Mouse (Mus musculus): Measurements from ENCODE around the gene Llgl2. TPM values are rescaled to one million over a fixed set of nuclear protein-coding genes. Genes with fewer than 3 reads are reported as not detected.

Llgl2 gene
- polyA plus RNA-seq, 1 experiment from 2014 or later = 21.5 TPM

DNA sequence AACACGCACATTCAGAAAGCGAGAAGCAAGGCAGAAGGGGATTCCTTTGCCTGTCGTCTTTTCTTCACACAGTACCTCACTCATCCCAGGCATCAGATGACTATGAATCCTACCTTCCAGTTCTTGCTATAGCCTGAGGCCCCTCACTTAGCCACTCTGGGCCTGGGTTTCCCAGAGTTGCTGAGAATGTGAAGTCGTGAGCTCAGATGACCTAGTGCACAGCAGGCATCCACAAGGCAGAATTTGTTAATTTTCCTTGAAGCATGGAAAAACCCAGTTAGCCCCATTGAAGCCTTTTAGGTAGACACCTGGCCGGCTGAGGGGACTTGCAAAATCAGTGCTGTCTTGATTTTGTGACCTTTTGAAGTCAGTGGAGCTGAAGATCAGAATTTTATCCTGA, 2.6 kb downstream of the Llgl2 start:
- ATAC-seq (replicated peaks; ENCODE audit: insufficient number of reproducible peaks, low FRiP score, low TSS enrichment) = no peak
- H3K9me3 ChIP-seq (replicated peaks; ENCODE audit: control insufficient read depth, low read length) = no peaks in the 10 kb centered on the region
- H3K27me3 ChIP-seq (ENCODE audit: control insufficient read depth, insufficient read depth, low read length) = no peaks in the 10 kb centered on the region
- no peak overlapping the region for H3K27ac ChIP-seq (ENCODE audit: low read depth, low read length)
- 52% methylated on average over 5 of the region's 5 CpGs for WGBS (ENCODE audit: insufficient replicate concordance)
- H3K4me3 ChIP-seq (ENCODE audit: low read depth, low read length) = no peak overlapping the region
- H3K4me2 ChIP-seq = no peak overlapping the region
- H3K36me3 ChIP-seq (ENCODE audit: control insufficient read depth, insufficient read depth, low read length) = no peaks in the 10 kb centered on the region
- H3K4me1 ChIP-seq (ENCODE audit: control insufficient read depth, insufficient read depth, low read length) = peaks cover 53% of the 10 kb centered on the region
- no peak overlapping the region for H3K9ac ChIP-seq (ENCODE audit: low read depth, low read length)

DNA sequence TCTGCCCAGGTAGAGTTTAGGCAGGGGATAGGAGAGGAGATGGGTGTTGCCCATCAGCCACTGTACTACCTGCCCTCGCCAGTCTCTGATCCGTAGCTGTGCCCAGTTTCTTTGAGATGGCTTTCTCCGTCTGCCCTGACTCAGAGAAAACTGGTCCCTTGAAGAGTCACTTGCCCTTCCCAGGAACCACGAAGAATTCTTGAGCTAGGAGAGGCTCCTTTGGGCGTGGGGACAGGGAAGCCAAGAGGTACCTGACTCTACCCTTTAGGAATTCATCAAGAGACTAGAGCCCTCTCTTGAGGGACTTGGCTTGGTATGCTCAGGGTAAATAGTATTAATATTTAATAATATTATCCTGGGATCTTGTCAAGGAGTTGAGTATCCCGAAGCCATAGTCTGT, 3.8 kb downstream of the Llgl2 start:
- Histone ChIP-seq H3K9me3 (replicated peaks; ENCODE audit: control insufficient read depth, low read length) (no peaks in the 10 kb centered on the region), H3K9ac (ENCODE audit: low read depth, low read length) (no peak overlapping the region), H3K27ac (ENCODE audit: low read depth, low read length) (no peak overlapping the region), H3K36me3 (ENCODE audit: control insufficient read depth, insufficient read depth, low read length) (no peaks in the 10 kb centered on the region), H3K4me3 (ENCODE audit: low read depth, low read length) (no peak overlapping the region), H3K4me2 (no peak overlapping the region), H3K4me1 (ENCODE audit: control insufficient read depth, insufficient read depth, low read length) (peaks cover 64% of the 10 kb centered on the region), H3K27me3 (ENCODE audit: control insufficient read depth, insufficient read depth, low read length) (no peaks in the 10 kb centered on the region)
- 78% methylated on average over 6 of the region's 6 CpGs for WGBS (ENCODE audit: insufficient replicate concordance)
- ATAC-seq (replicated peaks; ENCODE audit: insufficient number of reproducible peaks, low FRiP score, low TSS enrichment) = no peak

DNA sequence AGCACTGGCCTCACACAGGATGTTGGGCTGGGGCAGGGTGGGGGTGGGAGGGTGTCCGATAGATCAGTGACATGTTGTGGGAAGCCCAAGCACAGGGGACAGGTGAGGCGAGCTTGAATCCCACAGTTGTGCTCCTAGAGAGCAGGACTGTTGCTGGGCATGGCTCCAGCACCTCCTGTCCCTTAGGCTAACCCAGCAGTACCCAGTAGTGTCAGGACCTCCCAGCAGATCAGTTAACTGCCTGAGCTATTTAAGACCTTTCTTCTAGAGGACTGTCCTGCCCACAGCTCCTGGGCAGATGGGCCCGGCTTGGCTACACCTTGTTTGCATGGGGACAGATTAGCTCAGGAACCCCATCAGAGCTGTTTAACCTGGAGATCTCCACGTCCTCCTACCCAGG, 5.2 kb downstream of the Llgl2 start:
- no peak overlapping the region for H3K4me3 ChIP-seq (ENCODE audit: low read depth, low read length)
- H3K9ac ChIP-seq (ENCODE audit: low read depth, low read length) = no peak overlapping the region
- H3K4me1 ChIP-seq (ENCODE audit: control insufficient read depth, insufficient read depth, low read length) = peaks cover 78% of the 10 kb centered on the region

DNA sequence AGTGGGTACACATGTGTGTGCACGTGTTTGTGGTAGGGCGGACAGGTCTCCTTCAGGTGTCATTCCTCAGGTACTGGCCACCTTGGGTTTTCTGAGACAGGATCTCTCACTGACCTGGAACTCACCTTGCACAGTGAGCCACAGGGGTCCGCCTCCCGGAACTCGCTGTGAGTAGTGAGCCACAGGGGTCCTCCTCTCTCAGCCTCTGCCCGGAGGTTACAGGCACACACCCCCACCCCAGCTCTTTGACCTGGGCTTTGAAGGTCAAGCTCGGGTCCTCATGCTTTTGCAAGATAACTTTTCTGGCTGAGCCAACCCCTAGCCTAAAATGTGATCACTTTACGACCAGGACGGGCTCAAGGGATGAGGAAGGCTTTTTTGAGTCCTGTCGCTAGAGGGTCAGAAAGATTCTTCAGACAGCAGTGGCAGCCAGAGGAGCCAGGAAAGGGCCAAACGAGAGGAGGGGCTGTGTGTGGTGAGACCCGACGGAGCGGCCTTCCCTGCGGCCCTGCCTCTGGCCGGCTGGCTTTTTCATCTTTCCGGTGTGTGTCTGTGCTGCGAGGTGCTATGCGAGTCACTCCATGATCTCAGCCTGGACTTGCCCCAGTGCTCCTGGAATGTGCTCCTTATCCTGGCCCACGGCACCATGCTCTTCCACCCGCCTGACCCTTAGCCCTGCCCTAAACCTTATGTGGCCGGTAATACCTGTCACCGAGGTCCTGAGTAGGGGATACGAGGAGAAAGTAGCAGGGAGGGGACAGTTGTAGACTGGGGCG, 6.9 kb downstream of the Llgl2 start:
- Histone ChIP-seq H3K36me3 (ENCODE audit: control insufficient read depth, insufficient read depth, low read length) (no peaks in the 10 kb centered on the region), H3K27me3 (ENCODE audit: control insufficient read depth, insufficient read depth, low read length) (no peaks in the 10 kb centered on the region), H3K27ac (ENCODE audit: low read depth, low read length) (peak overlapping the region; percentile 94), H3K4me3 (ENCODE audit: low read depth, low read length) (no peak overlapping the region; the same call in 1 of the 2 replicates), H3K4me2 (peak overlapping the region; percentile 54), H3K9ac (ENCODE audit: low read depth, low read length) (peak overlapping the region; percentile 52; the same call in 1 of the 2 replicates), H3K9me3 (replicated peaks; ENCODE audit: control insufficient read depth, low read length) (no peaks in the 10 kb centered on the region), H3K4me1 (ENCODE audit: control insufficient read depth, insufficient read depth, low read length) (peaks cover 77% of the 10 kb centered on the region)
- 12% methylated on average over 25 of the region's 25 CpGs for WGBS (ENCODE audit: insufficient replicate concordance)
- peak; percentile 12; the same call in 1 of the 2 replicates for ATAC-seq (replicated peaks; ENCODE audit: insufficient number of reproducible peaks, low FRiP score, low TSS enrichment)

More for the DNA sequence above, 5.2 kb downstream of the Llgl2 start:
- H3K4me2 ChIP-seq = no peak overlapping the region; the same call in 1 of the 2 replicates
- ATAC-seq (replicated peaks; ENCODE audit: insufficient number of reproducible peaks, low FRiP score, low TSS enrichment) = no peak
- H3K27ac ChIP-seq (ENCODE audit: low read depth, low read length) = peak overlapping the region; percentile 62; the same call in 1 of the 2 replicates
- H3K9me3 ChIP-seq (replicated peaks; ENCODE audit: control insufficient read depth, low read length) = no peaks in the 10 kb centered on the region
- no peaks in the 10 kb centered on the region for H3K36me3 ChIP-seq (ENCODE audit: control insufficient read depth, insufficient read depth, low read length)
- no peaks in the 10 kb centered on the region for H3K27me3 ChIP-seq (ENCODE audit: control insufficient read depth, insufficient read depth, low read length)
- 32% methylated on average over 4 of the region's 4 CpGs for WGBS (ENCODE audit: insufficient replicate concordance)

DNA sequence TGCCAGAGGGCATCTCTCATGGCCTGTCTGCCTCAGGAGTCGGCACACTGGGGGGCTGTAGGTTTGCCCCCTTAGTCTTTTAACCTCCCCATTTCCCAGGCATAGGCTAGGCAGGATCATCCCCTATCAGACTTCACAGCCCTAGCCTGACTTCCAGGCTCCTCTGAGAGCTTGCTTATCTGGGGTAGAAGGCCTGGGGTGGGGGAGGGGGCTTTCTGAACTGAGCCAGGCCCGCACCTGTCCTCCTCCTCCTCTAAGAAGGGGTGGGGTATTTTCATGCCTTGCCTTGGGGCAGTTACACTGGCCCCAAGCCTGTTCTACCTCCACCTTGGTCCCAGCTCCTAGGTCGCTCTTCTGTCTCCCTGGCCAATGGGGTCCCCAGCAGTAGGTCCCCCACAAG, 7.7 kb downstream of the Llgl2 start:
- peak; percentile 22; the same call in 1 of the 2 replicates for ATAC-seq (replicated peaks; ENCODE audit: insufficient number of reproducible peaks, low FRiP score, low TSS enrichment)
- H3K27me3 ChIP-seq (ENCODE audit: control insufficient read depth, insufficient read depth, low read length) = no peaks in the 10 kb centered on the region
- no peaks in the 10 kb centered on the region for H3K36me3 ChIP-seq (ENCODE audit: control insufficient read depth, insufficient read depth, low read length)
- H3K4me2 ChIP-seq = peak overlapping the region; percentile 54
- H3K9ac ChIP-seq (ENCODE audit: low read depth, low read length) = peak overlapping the region; percentile 58
- H3K4me3 ChIP-seq (ENCODE audit: low read depth, low read length) = no peak overlapping the region
- no peaks in the 10 kb centered on the region for H3K9me3 ChIP-seq (replicated peaks; ENCODE audit: control insufficient read depth, low read length)
- H3K27ac ChIP-seq (ENCODE audit: low read depth, low read length) = peak overlapping the region; percentile 94
- 22% methylated on average over 3 of the region's 3 CpGs for WGBS (ENCODE audit: insufficient replicate concordance)
- H3K4me1 ChIP-seq (ENCODE audit: control insufficient read depth, insufficient read depth, low read length) = peaks cover 80% of the 10 kb centered on the region

DNA sequence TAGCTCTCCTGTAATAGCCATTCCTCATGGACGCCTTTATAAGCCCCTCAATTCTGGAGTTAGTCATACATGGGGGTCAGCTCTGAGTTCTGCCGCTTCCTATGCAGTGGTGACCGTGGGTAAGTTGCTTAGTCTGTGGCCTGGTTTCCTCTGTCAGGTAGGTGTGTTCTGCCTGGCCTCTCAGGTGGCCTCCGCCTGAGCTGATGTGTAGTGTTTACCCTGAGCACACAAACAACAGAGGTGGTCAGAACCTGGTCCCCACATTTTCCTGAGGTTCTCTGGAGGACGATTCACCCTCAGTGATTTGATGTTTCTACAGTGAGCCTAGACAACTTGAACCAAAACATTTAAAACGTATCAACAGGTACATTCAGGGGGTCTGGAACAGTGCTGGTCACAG, 8.2 kb downstream of the Llgl2 start:
- Histone ChIP-seq H3K4me3 (ENCODE audit: low read depth, low read length) (no peak overlapping the region), H3K4me1 (ENCODE audit: control insufficient read depth, insufficient read depth, low read length) (peaks cover 81% of the 10 kb centered on the region)
- WGBS (ENCODE audit: insufficient replicate concordance) = 53% methylated on average over 6 of the region's 6 CpGs

DNA sequence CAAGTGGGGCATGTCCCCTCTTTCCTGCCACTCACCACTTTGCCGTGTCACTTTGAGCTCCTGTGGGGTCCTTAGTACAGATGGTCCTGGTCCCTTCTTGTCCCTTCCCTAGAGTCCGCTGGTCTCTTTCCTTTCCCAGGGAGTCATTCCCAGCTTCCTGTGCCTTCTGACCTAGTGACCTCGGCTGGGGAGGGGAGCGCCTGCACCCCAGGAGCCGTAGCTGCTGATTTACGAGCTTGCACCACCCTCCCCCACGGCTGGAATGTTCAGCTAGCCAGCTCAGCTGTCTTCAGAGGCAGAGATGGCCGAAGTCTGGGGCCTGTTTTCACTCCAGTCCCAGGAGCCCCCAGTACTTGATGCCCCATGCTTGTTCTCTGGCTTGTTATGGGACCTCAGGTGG, 8.7 kb downstream of the Llgl2 start:
- H3K9ac ChIP-seq (ENCODE audit: low read depth, low read length) = peak overlapping the region; percentile 49; the same call in 1 of the 2 replicates
- peak overlapping the region; percentile 94 for H3K27ac ChIP-seq (ENCODE audit: low read depth, low read length)
- peaks cover 78% of the 10 kb centered on the region for H3K4me1 ChIP-seq (ENCODE audit: control insufficient read depth, insufficient read depth, low read length)
- peak overlapping the region; percentile 51 for H3K4me2 ChIP-seq
- no peak for ATAC-seq (replicated peaks; ENCODE audit: insufficient number of reproducible peaks, low FRiP score, low TSS enrichment)
- H3K36me3 ChIP-seq (ENCODE audit: control insufficient read depth, insufficient read depth, low read length) = no peaks in the 10 kb centered on the region
- no peaks in the 10 kb centered on the region for H3K9me3 ChIP-seq (replicated peaks; ENCODE audit: control insufficient read depth, low read length)
- WGBS (ENCODE audit: insufficient replicate concordance) = 3% methylated on average over 8 of the region's 8 CpGs
- H3K4me3 ChIP-seq (ENCODE audit: low read depth, low read length) = 0 out of 2 replicates have a peak overlapping the region, but pooled peaks have one; percentile 5
- no peaks in the 10 kb centered on the region for H3K27me3 ChIP-seq (ENCODE audit: control insufficient read depth, insufficient read depth, low read length)

More for the DNA sequence above, 8.2 kb downstream of the Llgl2 start:
- H3K36me3 ChIP-seq (ENCODE audit: control insufficient read depth, insufficient read depth, low read length) = no peaks in the 10 kb centered on the region
- H3K9me3 ChIP-seq (replicated peaks; ENCODE audit: control insufficient read depth, low read length) = no peaks in the 10 kb centered on the region
- no peaks in the 10 kb centered on the region for H3K27me3 ChIP-seq (ENCODE audit: control insufficient read depth, insufficient read depth, low read length)
- peak overlapping the region; percentile 58; the same call in 1 of the 2 replicates for H3K9ac ChIP-seq (ENCODE audit: low read depth, low read length)
- peak overlapping the region; percentile 94 for H3K27ac ChIP-seq (ENCODE audit: low read depth, low read length)
- peak overlapping the region; percentile 54 for H3K4me2 ChIP-seq
- ATAC-seq (replicated peaks; ENCODE audit: insufficient number of reproducible peaks, low FRiP score, low TSS enrichment) = no peak

DNA sequence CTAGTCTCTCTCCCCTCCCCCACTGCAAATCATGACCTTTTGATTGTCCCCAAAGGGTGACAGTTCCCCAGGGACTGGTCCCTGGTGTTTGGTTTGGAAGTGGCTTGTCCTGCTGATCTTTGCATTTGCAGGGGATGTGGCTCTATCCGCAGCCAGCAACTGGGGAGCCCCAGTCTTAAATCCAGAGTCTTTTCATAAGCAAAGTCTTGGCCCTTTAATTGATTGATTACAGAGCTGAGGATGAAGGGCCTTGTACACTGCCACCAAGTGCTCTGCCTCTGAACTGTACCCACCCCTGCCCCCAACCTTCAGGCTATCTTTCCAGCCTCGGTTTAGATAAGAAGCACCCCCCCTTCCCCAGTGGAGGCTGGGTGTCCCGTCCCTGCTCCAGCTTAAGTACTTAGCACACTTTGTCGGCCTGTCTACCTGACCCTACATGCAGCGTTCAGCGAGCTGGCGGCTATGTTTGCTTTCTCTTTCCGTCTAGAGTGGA, 9.2 kb downstream of the Llgl2 start:
- Histone ChIP-seq H3K27ac (ENCODE audit: low read depth, low read length) (peak overlapping the region; percentile 94), H3K4me2 (peak overlapping the region; percentile 51), H3K9ac (ENCODE audit: low read depth, low read length) (peak overlapping the region; percentile 48; the same call in 1 of the 2 replicates), H3K36me3 (ENCODE audit: control insufficient read depth, insufficient read depth, low read length) (no peaks in the 10 kb centered on the region), H3K9me3 (replicated peaks; ENCODE audit: control insufficient read depth, low read length) (no peaks in the 10 kb centered on the region), H3K27me3 (ENCODE audit: control insufficient read depth, insufficient read depth, low read length) (no peaks in the 10 kb centered on the region), H3K4me1 (ENCODE audit: control insufficient read depth, insufficient read depth, low read length) (peaks cover 79% of the 10 kb centered on the region), H3K4me3 (ENCODE audit: low read depth, low read length) (no peak overlapping the region; the same call in 1 of the 2 replicates)
- 7% methylated on average over 8 of the region's 8 CpGs for WGBS (ENCODE audit: insufficient replicate concordance)
- ATAC-seq (replicated peaks; ENCODE audit: insufficient number of reproducible peaks, low FRiP score, low TSS enrichment) = no peak

Data from heart, embryonic 11.5 days (tissue).